Mouse (Mus musculus): ENCODE results near the gene Hbb-bh2.

- no peak for TF ChIP-seq POLR2A (IDR thresholded peaks at IDR 0.05; ENCODE audit: borderline replicate concordance, extremely low read depth, low read depth, low read length)
- TF ChIP-seq CTCF (IDR thresholded peaks at IDR 0.05; ENCODE audit: insufficient read depth, low read length) = no peak
Measured at GRCm38 (mm10) chr7:103810296-103810695, 30.0 kb downstream of the Hbb-bh2 start.

Measured in lung, adult 2 months (tissue).